ENCODE assay signal across 15 mouse cellular contexts in genomic region chr13:75063947-75064346, GRCm38 (mm10).
"Had no signal": no experiment of that assay in that cellular context is flagged by ENCODE, and none has a peak within 500 bp of the region (broad histone marks: within the 10 kb centered on the region; RNA-seq: fewer than 3 reads in every experiment).

No protein-coding gene starts in this region.

- H3K36me3 ChIP-seq: neural tube, embryonic 15.5 days; stomach, embryonic 15.5 days had no signal

- H3K27ac ChIP-seq: neural tube, embryonic 15.5 days; stomach, embryonic 15.5 days; stomach, postnatal 0 days had no signal

- DNase-seq: retina, postnatal 1 day; right cerebral cortex, adult 18-20 months; right cerebral cortex, postnatal 14 days; right cerebral cortex, postnatal 25 days; right cerebral cortex, postnatal 4 days; spleen, adult 18-20 months; thymus, adult 18-20 months; thymus, adult 2 months; thymus, postnatal 14 days; thymus, postnatal 25 days; thymus, postnatal 36 days; thymus, postnatal 4 days had no signal

- H3K9me3 ChIP-seq: neural tube, embryonic 15.5 days; stomach, embryonic 15.5 days had no signal

- H3K4me2 ChIP-seq: neural tube, embryonic 15.5 days; stomach, embryonic 15.5 days had no signal

- H3K27me3 ChIP-seq: neural tube, embryonic 15.5 days; stomach, embryonic 15.5 days had no signal

- H3K4me1 ChIP-seq: neural tube, embryonic 15.5 days; stomach, embryonic 15.5 days had no signal

- H3K4me3 ChIP-seq: neural tube, embryonic 15.5 days; stomach, embryonic 15.5 days had no signal

- H3K9ac ChIP-seq: neural tube, embryonic 15.5 days; stomach, embryonic 15.5 days had no signal
